Mouse (Mus musculus) adrenal gland, adult 8-10 months (tissue): Measurements from ENCODE around the gene Lrrc8d. TPM values are rescaled to one million over a fixed set of nuclear protein-coding genes. Genes with fewer than 3 reads are reported as not detected.
"Not testable (repeated sequence)": the region's sequence is repeated elsewhere in the genome, so short reads cannot be mapped to it uniquely, and the experiment has no call there.

Source experiments
- DNase-seq: peaks from one replicate; pipeline ENCODE4 v3.0.0; 2022
- total RNA-seq, 4 experiments: library from RNA; stranded (reverse); gene quantifications; 2 replicates each; pipeline ENCODE4 v1.2.4; 2022

Lrrc8d gene
- total RNA-seq, 4 experiments from 2014 or later: 129 to 144 (median 136) TPM

GRCm38 (mm10) chr5:105685780-105686305, 13.9 kb upstream of the Lrrc8d start:
- DNase-seq: not testable (repeated sequence)

- DNase-seq: no peak
Observed at GRCm38 (mm10) chr5:105686331-105686995, 13.3 kb upstream of the Lrrc8d start.

- DNase-seq: no peak
Observed at GRCm38 (mm10) chr5:105690502-105691454, 9.0 kb upstream of the Lrrc8d start.

- DNase-seq: no peak
Observed at GRCm38 (mm10) chr5:105691645-105692044, 8.1 kb upstream of the Lrrc8d start.

- DNase-seq: no peak
Observed at GRCm38 (mm10) chr5:105694339-105694930, 5.3 kb upstream of the Lrrc8d start.

- DNase-seq: no peak
Observed at GRCm38 (mm10) chr5:105696049-105696448, 3.7 kb upstream of the Lrrc8d start.

- DNase-seq: no peak
Observed at GRCm38 (mm10) chr5:105697886-105698285, 1.9 kb upstream of the Lrrc8d start.

GRCm38 (mm10) chr5:105698694-105699093, 1.1 kb upstream of the Lrrc8d start:
- no peak for DNase-seq

GRCm38 (mm10) chr5:105700070-105700851, 492 bp downstream of the Lrrc8d start:
- DNase-seq: peak; percentile 91

GRCm38 (mm10) chr5:105701326-105701725, 1.6 kb downstream of the Lrrc8d start:
- DNase-seq: no peak

GRCm38 (mm10) chr5:105701844-105702243, 2.1 kb downstream of the Lrrc8d start:
- DNase-seq: no peak

GRCm38 (mm10) chr5:105702580-105703285, 3.0 kb downstream of the Lrrc8d start:
- no peak for DNase-seq

GRCm38 (mm10) chr5:105703286-105703655, 3.5 kb downstream of the Lrrc8d start:
- DNase-seq: no peak

GRCm38 (mm10) chr5:105704573-105704972, 4.8 kb downstream of the Lrrc8d start:
- no peak for DNase-seq

- DNase-seq: no peak
Observed at GRCm38 (mm10) chr5:105706635-105707034, 6.9 kb downstream of the Lrrc8d start.

- no peak for DNase-seq
Observed at GRCm38 (mm10) chr5:105708276-105708675, 8.5 kb downstream of the Lrrc8d start.

- DNase-seq: no peak
Observed at GRCm38 (mm10) chr5:105710473-105710872, 10.7 kb downstream of the Lrrc8d start.

- no peak for DNase-seq
Observed at GRCm38 (mm10) chr5:105714446-105714845, 14.7 kb downstream of the Lrrc8d start.

GRCm38 (mm10) chr5:105715095-105715494, 15.3 kb downstream of the Lrrc8d start:
- DNase-seq: no peak

GRCm38 (mm10) chr5:105715531-105716124, 15.9 kb downstream of the Lrrc8d start:
- DNase-seq: no peak

- no peak for DNase-seq
Observed at GRCm38 (mm10) chr5:105717294-105717693, 17.5 kb downstream of the Lrrc8d start.
